Mouse (Mus musculus): ENCODE data around the gene Tbc1d8.

DNA sequence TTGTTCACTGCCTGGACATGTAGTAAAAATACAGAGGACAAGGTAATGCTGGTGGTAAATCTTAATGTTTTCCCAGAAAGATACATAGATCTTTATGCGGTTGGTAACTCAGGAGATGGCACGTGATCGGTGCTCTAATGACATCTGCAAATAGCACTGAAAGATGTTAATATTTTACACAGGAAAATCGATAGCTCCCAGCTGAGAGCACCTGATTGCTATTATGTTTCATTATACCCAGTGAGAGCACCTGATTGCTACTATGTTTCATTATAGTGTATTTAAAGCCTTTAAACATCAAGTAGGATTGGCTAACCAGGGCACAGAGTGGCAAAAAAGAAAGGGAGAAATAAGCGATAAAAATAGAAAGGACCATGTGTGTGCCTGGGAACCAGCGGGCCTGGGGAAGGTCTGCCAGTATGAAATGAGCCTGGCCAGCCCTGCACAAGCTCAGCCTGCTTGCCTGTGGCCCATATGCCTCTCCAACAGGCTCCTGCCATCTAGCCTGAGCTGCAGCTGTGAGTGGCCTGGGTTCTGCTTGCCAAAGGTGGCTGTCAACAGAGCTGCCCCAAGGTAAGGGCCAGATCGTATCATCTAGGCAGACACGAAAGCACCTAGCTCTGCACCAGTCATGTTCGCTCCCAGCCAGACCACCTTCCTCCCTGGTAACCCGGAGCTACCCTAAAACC is 36.9 kb upstream of the Tbc1d8 start:
- TF ChIP-seq MAX (IDR thresholded peaks at IDR 0.05; ENCODE audit: low read length) (no peak), GABPA (IDR thresholded peaks at IDR 0.05; ENCODE audit: insufficient replicate concordance, low read depth, low read length) (no peak), TCF12 (IDR thresholded peaks at IDR 0.05; ENCODE audit: low read depth, low read length) (no peak), POLR2A (IDR thresholded peaks at IDR 0.05; ENCODE audit: low read depth, low read length) (no peak), SIN3A (IDR thresholded peaks at IDR 0.05; ENCODE audit: low read length) (no peak), EP300 (IDR thresholded peaks at IDR 0.05; ENCODE audit: low read length) (no peak), NRF1 (IDR thresholded peaks at IDR 0.05; ENCODE audit: low read depth, low read length) (no peak), CTCF (conservative IDR thresholded peaks at IDR 0.05 in 1 of 2, IDR thresholded peaks at IDR 0.05 in 1 of 2; ENCODE audit: low read depth in 2 of 2, low read length in 2 of 2) (no peak), ZC3H11A (IDR thresholded peaks at IDR 0.05; ENCODE audit: low read depth, low read length) (no peak), CHD2 (IDR thresholded peaks at IDR 0.05; ENCODE audit: low read length) (no peak), POLR2AphosphoS2 (IDR thresholded peaks at IDR 0.05; ENCODE audit: low read depth, low read length) (no peak), SMC3 (IDR thresholded peaks at IDR 0.05; ENCODE audit: low read depth, low read length) (no peak), MYC (IDR thresholded peaks at IDR 0.05; ENCODE audit: low read depth, low read length) (no peak), BHLHE40 (IDR thresholded peaks at IDR 0.05; ENCODE audit: low read depth, low read length) (no peak)

Data from CH12.LX (cell line).